Mouse (Mus musculus): ENCODE measurements around the gene Pou6f2. TPM values are rescaled to one million over a fixed set of nuclear protein-coding genes. Genes with fewer than 3 reads are reported as not detected.

Gene Pou6f2
- polyA plus RNA-seq (2012) = not detected in 2 replicates

DNA sequence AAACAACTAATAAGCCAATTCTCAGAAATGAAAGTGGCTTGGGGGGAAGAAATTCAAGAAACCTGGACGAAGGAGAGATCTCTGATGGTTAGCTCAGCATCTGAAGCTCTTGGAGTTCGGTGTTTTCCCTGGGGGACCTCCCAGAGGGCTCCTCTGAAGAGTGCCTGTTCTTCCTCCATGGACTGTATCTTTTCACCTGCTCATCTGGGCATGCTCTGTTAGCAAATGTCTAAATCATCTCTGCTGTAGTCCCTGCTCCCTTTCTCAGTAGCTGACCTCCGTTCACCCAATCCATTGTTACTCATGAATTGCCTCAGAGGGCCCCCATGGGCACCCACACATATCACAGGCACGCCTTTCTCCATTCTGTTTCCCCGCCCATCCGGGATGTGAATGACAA lies at the start of gene Pou6f2:
Pou6f2 (minus strand) TSS at position 101 of the 400 bp plus-strand sequence.

All from megakaryocyte-erythroid progenitor cell, adult 5 weeks (primary cell).